Mouse (Mus musculus) hindbrain, embryonic 11.5 days (tissue): ENCODE measurements around the gene Phb. TPM values are rescaled to one million over a fixed set of nuclear protein-coding genes. Genes with fewer than 3 reads are reported as not detected.

Source experiments
- ATAC-seq: fragments of 200-750 bp; cut with Nextera tagmentation; 2 replicates; pipeline ENCODE4 v1.8.0; 2017; ENCODE audit warnings: mild to moderate bottlenecking, moderate TSS enrichment, moderate library complexity; ENCODE audit not compliant: low FRiP score
- DNase-seq: peaks from one replicate; pipeline ENCODE4 v3.0.0-alpha.2; 2015; ENCODE audit warnings: low spot score
- H3K27ac ChIP-seq: fragments of 300-500 bp; sonication (generic); 2 replicates; pipeline ENCODE4 v1.5.1; 2014; ENCODE audit warnings: mild to moderate bottlenecking, low read depth, low read length
- H3K27me3 ChIP-seq: fragments of 300-500 bp; sonication (generic); 2 replicates; pipeline ENCODE4 v1.6.1; 2014; ENCODE audit warnings: mild to moderate bottlenecking, low read length, moderate library complexity, mixed read lengths; ENCODE audit not compliant: control insufficient read depth, insufficient read depth
- H3K36me3 ChIP-seq: fragments of 300-500 bp; sonication (generic); 2 replicates; pipeline ENCODE4 v1.6.1; 2014; ENCODE audit warnings: mild to moderate bottlenecking, low read length, moderate library complexity, mixed read lengths; ENCODE audit not compliant: control insufficient read depth, insufficient read depth
- H3K4me1 ChIP-seq: fragments of 300-500 bp; sonication (generic); replicated peaks from 2 replicates; pipeline ENCODE4 v1.6.1; 2014; ENCODE audit warnings: low read length, mixed read lengths; ENCODE audit not compliant: control insufficient read depth, insufficient read depth
- H3K4me2 ChIP-seq: fragments of 300-500 bp; sonication (generic); replicated peaks from 2 replicates; pipeline ENCODE4 v1.6.1; 2014; ENCODE audit warnings: mild to moderate bottlenecking, low read depth, low read length
- H3K4me3 ChIP-seq: fragments of 300-500 bp; sonication (generic); 2 replicates; pipeline ENCODE4 v1.5.1; 2014; ENCODE audit warnings: low read depth, low read length
- H3K9ac ChIP-seq: fragments of 300-500 bp; sonication (generic); 2 replicates; pipeline ENCODE4 v1.6.1; 2014; ENCODE audit warnings: low read depth, low read length
- H3K9me3 ChIP-seq: fragments of 300-500 bp; sonication (generic); 2 replicates; pipeline ENCODE4 v1.6.1; 2016; ENCODE audit warnings: low read length; ENCODE audit not compliant: control insufficient read depth
- WGBS: fragments of 180-500 bp; shearing (Covaris S2); extraction: QIAGEN DNeasy Blood & Tissue Kit; methylation state at CpG from one replicate; pipeline ENCODE4 v1.1.7; 2014; 5-methylcytosine and 5-hydroxymethylcytosine counted together
- polyA plus RNA-seq: library from polyadenylated mRNA; unstranded; fragments of >200 nt; fragmentation: Nextera tagmentation; extraction: Ambion mirVana; gene quantifications from 2 replicates; pipeline ENCODE4 v1.2.1, GENCODE M21; 2014

Phb gene
- polyA plus RNA-seq, 1 experiment from 2014 or later: 176 TPM

GRCm38 (mm10) chr11:95631301-95631700 lies 35.5 kb upstream of the Phb start:
- H3K9ac ChIP-seq: 0 out of 2 replicates have a peak overlapping the region, but pooled peaks have one; percentile 7
- no peak for DNase-seq
- WGBS: 59% methylated on average over 4 of the region's 4 CpGs
- no peaks in the 10 kb centered on the region for H3K27me3 ChIP-seq
- H3K9me3 ChIP-seq: no peaks in the 10 kb centered on the region
- no peak for ATAC-seq
- no peak overlapping the region for H3K4me2 ChIP-seq
- peaks cover 2% of the 10 kb centered on the region; the same call in 1 of the 2 replicates for H3K4me1 ChIP-seq
- H3K4me3 ChIP-seq: no peak overlapping the region
- H3K36me3 ChIP-seq: no peaks in the 10 kb centered on the region
- H3K27ac ChIP-seq: no peak overlapping the region

- no peak overlapping the region for H3K4me3 ChIP-seq
Measured at GRCm38 (mm10) chr11:95632474-95632873, 34.3 kb upstream of the Phb start.

GRCm38 (mm10) chr11:95633512-95634000 lies 33.2 kb upstream of the Phb start:
- Histone ChIP-seq H3K36me3 (no peaks in the 10 kb centered on the region), H3K4me2 (no peak overlapping the region), H3K4me1 (peaks cover 2% of the 10 kb centered on the region; the same call in 1 of the 2 replicates), H3K9ac (no peak overlapping the region), H3K27ac (no peak overlapping the region), H3K9me3 (no peaks in the 10 kb centered on the region), H3K4me3 (no peak overlapping the region), H3K27me3 (no peaks in the 10 kb centered on the region)
- 68% methylated on average over 2 of the region's 2 CpGs for WGBS
- DNase-seq (no peak), ATAC-seq (no peak)

More at GRCm38 (mm10) chr11:95632474-95632873, 34.3 kb upstream of the Phb start:
- 48% methylated on average over 6 of the region's 6 CpGs for WGBS
- H3K4me1 ChIP-seq: peaks cover 2% of the 10 kb centered on the region; the same call in 1 of the 2 replicates
- no peaks in the 10 kb centered on the region for H3K9me3 ChIP-seq
- H3K9ac ChIP-seq: no peak overlapping the region
- no peaks in the 10 kb centered on the region for H3K27me3 ChIP-seq
- no peak overlapping the region for H3K4me2 ChIP-seq
- ATAC-seq (no peak), DNase-seq (no peak)
- H3K27ac ChIP-seq: no peak overlapping the region
- no peaks in the 10 kb centered on the region for H3K36me3 ChIP-seq

- WGBS: 51% methylated on average over 2 of the region's 2 CpGs
- H3K4me1 ChIP-seq: peaks cover 2% of the 10 kb centered on the region; the same call in 1 of the 2 replicates
- DNase-seq: no peak
Measured at GRCm38 (mm10) chr11:95635030-95635429, 31.7 kb upstream of the Phb start.

GRCm38 (mm10) chr11:95640751-95641150 lies 26.0 kb upstream of the Phb start:
- Histone ChIP-seq H3K4me2 (no peak overlapping the region), H3K27ac (no peak overlapping the region), H3K4me1 (peaks cover 13% of the 10 kb centered on the region), H3K9ac (no peak overlapping the region), H3K27me3 (peaks cover 19% of the 10 kb centered on the region), H3K4me3 (no peak overlapping the region), H3K36me3 (no peaks in the 10 kb centered on the region), H3K9me3 (no peaks in the 10 kb centered on the region)
- ATAC-seq: no peak
- 37% methylated on average over 2 of the region's 2 CpGs for WGBS
- no peak for DNase-seq

More at GRCm38 (mm10) chr11:95635030-95635429, 31.7 kb upstream of the Phb start:
- Histone ChIP-seq H3K27ac (no peak overlapping the region), H3K36me3 (no peaks in the 10 kb centered on the region), H3K4me2 (no peak overlapping the region), H3K9me3 (no peaks in the 10 kb centered on the region), H3K9ac (no peak overlapping the region), H3K4me3 (no peak overlapping the region), H3K27me3 (peaks cover 2% of the 10 kb centered on the region; the same call in 1 of the 2 replicates)
- ATAC-seq: no peak

DNA sequence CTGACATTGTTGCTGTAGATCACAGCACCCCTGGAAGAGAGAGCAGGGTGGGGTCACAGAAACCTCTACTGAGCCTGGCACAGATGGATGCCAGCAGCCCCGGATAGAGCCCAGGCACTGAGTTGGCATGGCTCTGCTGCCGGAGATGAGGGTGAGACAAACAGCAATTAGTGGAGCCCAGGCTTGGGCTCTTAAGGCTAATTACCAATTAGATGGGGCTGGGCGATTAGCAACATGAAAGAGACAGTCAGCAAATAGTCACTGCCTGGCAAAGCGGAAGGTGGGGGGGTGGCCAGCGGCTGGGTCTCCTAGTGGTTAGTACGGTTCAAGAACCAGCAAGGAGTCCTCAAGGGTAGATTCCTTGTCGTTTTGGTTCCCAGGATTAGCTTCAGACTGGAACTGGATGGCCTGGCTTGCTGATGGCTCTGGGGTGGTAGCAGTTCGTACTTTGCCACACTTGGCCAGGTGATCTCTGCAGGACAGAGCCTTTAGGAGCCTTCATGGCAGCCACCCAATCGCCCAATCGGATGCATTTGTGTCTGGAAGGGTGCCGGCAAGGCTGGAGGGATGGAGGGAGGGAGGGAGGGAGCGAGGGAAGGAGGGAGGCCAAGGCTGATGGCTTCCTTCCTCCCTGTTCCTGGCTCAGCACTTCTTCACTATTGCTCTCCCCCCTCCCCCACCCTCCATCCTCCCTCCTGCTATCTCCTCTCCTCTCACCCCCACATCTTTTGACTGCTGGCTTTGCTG lies 24.1 kb upstream of the Phb start:
- WGBS: 52% methylated on average over 11 of the region's 12 CpGs
- ATAC-seq (no peak), DNase-seq (no peak)
- Histone ChIP-seq H3K36me3 (no peaks in the 10 kb centered on the region), H3K4me3 (no peak overlapping the region), H3K4me2 (no peak overlapping the region), H3K4me1 (peaks cover 15% of the 10 kb centered on the region), H3K27ac (no peak overlapping the region), H3K27me3 (peaks cover 19% of the 10 kb centered on the region), H3K9ac (no peak overlapping the region), H3K9me3 (no peaks in the 10 kb centered on the region)

GRCm38 (mm10) chr11:95643856-95644255 lies 22.9 kb upstream of the Phb start:
- Histone ChIP-seq H3K36me3 (no peaks in the 10 kb centered on the region), H3K27me3 (peaks cover 19% of the 10 kb centered on the region), H3K9me3 (no peaks in the 10 kb centered on the region), H3K27ac (no peak overlapping the region), H3K9ac (no peak overlapping the region), H3K4me3 (no peak overlapping the region), H3K4me2 (no peak overlapping the region), H3K4me1 (peaks cover 15% of the 10 kb centered on the region)
- 42% methylated on average over 5 of the region's 5 CpGs for WGBS
- DNase-seq: no peak
- no peak for ATAC-seq

- Histone ChIP-seq H3K27ac (no peak overlapping the region), H3K4me3 (no peak overlapping the region), H3K27me3 (peaks cover 19% of the 10 kb centered on the region), H3K9ac (no peak overlapping the region), H3K36me3 (no peaks in the 10 kb centered on the region), H3K4me2 (no peak overlapping the region), H3K9me3 (no peaks in the 10 kb centered on the region), H3K4me1 (peaks cover 15% of the 10 kb centered on the region)
- no peak for DNase-seq
- WGBS: 71% methylated on average over 7 of the region's 7 CpGs
- ATAC-seq: no peak
Measured at GRCm38 (mm10) chr11:95644381-95644780, 22.4 kb upstream of the Phb start.
